Mouse (Mus musculus) cerebellum, adult 18-20 months (tissue): ENCODE measurements around the gene Ccser2.

Source experiments
- DNase-seq, 2 experiments: peaks; one replicate each; pipeline ENCODE4 v3.0.0; 2021

Ccser2 gene

DNA sequence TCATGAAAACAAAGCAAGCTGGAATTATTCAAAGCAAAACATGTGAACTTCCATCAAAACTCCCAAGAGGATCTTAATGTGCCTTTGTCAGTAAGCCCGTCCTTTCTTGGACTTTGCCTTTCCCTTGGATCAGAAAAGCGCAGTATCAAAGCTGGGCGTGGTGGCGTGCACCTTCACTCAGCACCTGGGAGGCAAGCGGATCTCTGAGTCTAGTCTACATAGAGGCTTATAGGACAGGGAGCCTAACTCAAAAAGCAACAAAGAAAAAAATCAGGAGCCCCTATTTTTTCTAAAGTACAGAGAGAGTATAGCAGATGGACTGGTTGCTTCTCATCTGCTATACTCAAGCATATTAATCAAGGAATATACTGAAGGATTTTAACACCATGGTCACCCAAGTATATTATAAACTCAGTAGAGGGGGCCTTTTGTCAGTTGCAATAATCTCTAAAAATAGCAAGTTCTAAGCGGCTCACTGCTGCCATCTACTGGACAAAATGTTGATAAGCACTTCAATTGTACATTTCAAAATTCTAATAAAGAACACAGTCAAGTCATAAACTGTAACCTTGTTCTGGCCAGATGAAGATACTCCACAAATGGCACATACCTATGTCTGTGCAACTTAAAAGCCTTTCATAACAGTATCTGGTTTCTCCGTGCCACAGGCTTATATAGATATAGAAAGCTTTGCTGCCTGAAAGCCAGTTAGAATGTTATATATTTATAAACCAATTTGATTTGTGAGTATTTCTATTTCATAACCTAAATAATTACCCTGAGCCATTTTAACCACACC, 31.3 kb downstream of the Ccser2 start:
- DNase-seq: peak in 1 of 2 experiments; percentile 37

DNA sequence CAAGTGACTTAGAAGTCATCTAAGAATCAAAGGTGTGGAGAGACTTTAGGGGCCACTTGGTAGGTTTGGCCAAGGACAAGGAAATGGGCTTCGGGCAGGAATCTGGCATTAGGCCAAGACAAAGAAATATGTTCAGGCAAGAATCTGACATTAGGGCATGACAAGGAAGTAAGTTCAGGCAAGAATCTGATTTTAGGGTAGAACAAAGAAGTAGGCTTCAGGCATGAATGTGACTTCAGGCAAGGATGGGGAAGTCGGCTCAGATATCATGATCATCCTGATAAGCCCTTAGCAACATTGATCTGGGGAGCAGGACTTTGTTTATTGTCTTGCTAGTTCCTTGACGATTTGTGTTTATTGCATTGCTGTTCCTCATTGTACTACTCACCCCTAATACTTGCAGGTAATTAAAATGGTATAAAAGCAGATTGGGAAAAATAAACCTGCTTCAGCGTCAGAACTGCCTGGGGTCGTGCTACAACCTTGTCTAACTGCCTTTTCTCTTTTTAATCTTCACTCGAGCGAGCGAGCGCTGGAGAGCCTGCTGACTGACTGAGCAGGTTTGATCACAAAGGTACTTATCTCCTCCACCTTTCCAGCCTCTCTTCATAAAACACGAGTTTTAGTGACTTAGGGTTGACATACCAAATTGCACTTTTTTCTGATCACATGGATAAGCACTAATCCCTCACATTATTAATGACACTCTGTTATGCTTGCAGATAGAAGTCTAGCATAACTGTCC, 35.8 kb downstream of the Ccser2 start:
- no peak for DNase-seq

DNA sequence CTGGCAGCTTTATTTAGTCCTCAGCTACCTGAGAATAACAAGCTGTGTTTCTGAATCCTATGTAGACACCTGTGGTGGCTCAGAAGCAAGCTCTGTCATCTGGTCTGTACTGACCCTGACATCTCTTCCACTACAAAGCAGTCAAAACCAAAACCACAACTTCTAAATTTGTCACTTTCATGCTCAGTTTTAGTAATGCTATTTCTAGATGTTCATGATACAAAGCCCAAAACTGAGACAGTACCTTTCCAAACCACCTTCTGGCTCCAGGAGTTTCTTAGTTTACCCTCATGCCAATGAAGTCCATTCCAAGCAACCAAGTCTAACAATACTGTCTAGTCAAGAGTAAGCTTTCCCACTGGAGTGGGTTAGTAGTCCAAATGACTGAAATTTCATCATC, 36.5 kb downstream of the Ccser2 start:
- DNase-seq: no peak

GRCm38 (mm10) chr14:36923383-36923782, 45.2 kb downstream of the Ccser2 start:
- DNase-seq: no peak

DNA sequence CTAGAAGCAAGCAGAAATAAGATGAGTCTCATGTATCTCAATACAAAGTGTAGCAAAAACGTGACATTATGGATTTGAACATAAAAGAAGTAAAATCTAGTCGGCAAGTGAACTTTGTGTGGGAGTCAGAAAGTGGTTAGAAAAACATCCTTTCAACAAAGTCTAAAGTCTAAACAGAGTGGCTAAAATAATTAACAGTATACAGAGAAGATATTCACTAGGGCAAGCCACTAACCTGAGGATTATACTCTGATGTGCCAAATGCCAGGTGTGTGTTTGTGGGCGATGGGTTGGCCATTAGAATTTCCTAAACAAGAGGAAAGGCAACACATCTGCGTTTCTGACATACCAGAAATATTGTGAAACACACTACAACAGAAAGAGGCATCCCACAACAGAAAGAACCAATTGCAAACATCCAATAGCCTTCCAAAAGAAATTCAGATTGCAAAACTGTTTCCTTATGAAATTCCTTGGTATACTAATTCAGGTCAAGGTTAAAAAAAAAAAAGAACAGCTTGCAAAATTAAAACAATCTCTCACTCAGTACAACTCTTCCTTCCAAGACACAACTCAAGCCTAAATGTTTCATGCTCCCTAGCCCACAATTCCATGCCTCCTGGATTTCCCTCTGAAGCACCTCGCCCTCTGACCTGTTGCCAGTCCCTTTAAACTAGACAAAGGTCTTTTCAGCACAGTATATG, 47.1 kb downstream of the Ccser2 start:
- DNase-seq: no peak

DNA sequence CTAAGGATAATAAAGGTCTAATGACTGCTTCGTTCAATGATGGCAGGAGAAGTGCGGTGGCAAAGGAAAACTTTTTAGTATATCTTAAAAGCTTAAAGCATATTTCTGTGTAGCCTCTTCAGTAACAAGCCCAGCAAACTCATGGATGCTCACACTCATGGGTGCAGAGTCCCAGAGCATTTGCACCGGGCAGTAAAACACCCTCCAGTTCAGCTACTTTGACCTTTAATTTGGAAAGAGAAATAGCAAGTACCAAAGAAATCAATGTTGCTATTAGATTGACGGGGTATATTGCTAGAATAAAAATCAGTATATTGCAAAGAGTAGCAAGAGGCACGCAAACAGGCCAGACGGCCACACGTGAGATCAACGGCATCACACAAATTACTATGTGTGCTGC, 48.7 kb downstream of the Ccser2 start:
- DNase-seq: no peak

DNA sequence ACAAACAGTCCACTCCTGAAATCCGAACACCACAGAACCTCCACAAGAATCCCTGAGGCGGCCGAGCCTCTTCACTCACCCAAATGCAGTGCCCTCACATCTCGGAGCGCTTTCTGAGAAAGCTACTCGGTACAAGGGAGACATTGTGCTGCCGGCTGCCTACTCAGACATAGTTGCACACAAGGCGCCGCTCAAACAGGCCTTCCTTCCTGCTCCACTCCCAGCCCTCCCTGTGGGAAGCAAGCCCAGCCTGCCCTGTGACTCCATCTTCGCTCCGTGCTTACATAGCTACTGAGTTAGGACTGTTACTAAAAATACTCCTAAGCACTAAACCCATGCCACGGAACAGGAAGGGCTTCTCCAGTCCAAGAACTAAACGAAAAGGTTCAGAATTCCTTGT, 49.4 kb downstream of the Ccser2 start:
- DNase-seq: peak; percentile 58 to 71

DNA sequence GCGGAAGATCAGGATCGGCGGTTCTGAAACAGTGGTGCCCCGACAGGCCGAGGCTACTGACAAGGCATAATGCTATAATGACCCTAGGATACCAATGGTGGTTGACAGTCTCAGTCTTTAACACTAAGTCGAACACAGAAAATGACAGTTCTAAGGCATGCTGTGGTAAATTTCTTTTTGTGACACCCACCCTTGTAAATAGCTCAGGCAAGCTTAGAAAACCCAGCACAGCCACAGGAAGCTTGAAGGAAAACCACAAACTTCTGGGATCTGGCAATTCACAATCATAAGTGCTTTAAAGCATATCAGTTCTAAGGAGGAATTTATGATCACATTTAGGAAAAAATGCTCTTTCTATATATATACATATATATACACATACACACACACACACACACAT, 53.4 kb downstream of the Ccser2 start:
- DNase-seq: no peak

GRCm38 (mm10) chr14:36914473-36915005, 54.0 kb downstream of the Ccser2 start:
- no peak for DNase-seq

- DNase-seq: no peak
Measured at GRCm38 (mm10) chr14:36911738-36912137, 56.8 kb downstream of the Ccser2 start.

GRCm38 (mm10) chr14:36905809-36906522, 62.6 kb downstream of the Ccser2 start:
- no peak for DNase-seq

GRCm38 (mm10) chr14:36904206-36904605, 64.4 kb downstream of the Ccser2 start:
- no peak for DNase-seq

DNA sequence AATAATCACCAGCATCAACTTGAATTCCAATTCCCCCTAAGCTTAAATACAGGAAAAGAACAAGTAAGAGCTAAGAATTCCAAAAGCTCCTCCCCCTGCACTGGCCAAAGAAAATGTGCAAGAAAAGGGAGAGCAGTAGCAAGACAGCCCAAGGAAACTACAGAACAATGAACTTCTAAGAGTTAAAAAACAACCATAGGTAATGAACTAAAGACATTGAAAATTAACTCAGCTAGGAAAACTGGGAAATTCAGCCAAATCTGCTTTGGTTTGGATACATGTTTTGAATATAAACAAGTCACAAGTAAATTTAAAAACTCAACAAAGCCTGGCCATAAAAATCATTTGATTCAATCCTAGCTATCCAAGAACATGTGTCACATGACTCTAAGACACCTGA, 67.7 kb downstream of the Ccser2 start:
- no peak for DNase-seq

DNA sequence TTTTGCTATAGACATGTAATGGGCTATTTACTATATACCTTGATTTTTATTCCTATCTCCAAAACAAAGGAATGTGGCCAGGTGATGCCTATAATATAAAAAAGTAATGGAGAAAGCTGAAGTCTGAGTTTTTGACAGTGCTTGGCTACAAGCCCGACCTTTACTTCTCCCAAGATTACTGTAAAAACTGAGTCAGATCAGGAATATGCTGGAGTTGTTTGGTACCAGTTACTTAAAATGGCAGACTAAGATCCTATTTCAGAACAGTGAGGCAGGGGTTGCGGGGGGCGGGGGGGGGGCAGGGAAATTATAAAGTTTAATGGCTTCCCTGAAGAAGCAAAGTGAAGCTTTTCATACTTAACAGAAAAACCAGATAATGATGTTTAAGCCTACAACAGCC, 73.9 kb downstream of the Ccser2 start:
- DNase-seq: no peak

DNA sequence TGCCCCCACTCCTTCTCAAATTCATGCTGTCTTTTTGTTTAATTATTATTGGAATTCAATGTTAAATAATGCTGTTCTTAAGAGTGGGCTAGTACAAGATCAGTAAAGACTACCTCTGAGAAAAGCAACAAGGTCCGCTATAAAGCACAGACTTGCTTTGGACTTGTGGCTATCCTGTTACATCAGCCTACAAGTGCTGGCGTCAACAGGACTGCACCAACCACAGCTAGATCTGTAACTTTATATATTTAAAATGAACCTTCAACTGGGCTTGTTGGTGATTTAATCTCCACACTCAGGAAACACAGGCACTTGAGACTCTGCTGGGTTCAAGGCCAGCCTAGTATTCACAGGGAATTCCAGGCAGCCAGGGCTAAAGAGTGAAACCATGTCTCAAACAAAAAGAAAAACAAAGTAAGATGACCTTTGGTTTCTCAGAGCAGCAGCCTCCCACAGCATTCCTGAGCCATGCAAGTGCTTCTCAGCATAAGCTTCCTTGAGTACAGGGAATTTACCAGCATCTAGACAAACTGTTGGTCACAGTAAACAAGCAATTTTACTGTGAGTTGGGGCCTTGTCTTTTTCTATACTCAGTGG, 75.7 kb downstream of the Ccser2 start:
- DNase-seq: no peak

- DNase-seq: no peak
Measured at GRCm38 (mm10) chr14:36890130-36890529, 78.4 kb downstream of the Ccser2 start.

DNA sequence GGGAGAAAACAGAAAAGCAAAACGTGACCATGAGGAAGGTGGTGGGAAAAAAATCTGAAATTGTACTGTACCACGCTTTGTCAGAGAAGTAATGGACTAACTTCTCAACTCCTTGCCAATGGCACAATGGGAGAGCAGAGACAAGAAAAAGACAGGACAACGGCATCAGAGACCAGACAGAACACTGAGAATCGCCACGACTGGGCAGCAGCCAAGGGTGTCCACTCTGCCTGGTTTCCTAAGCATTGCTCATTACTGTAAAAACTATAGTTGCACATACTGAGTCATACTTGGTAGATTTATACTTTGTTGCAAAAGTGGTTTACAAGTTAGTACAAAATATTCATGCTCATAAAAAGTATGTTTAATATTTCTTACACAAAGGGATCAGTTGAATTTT, 82.9 kb downstream of the Ccser2 start:
- DNase-seq: no peak

- no peak for DNase-seq
Measured at GRCm38 (mm10) chr14:36885117-36885516, 83.5 kb downstream of the Ccser2 start.

- DNase-seq: no peak
Measured at GRCm38 (mm10) chr14:36883576-36883975, 85.0 kb downstream of the Ccser2 start.

- DNase-seq: no peak
Measured at GRCm38 (mm10) chr14:36870257-36870656, 98.3 kb downstream of the Ccser2 start.

- DNase-seq: no peak
Measured at GRCm38 (mm10) chr14:36868769-36869362, 99.7 kb downstream of the Ccser2 start.
